Mouse (Mus musculus): ENCODE data around the gene Hlcs.

GRCm38 (mm10) chr16:94315215-94315614 is 1.8 kb upstream of the Hlcs start:
- TF ChIP-seq POLR2A (IDR thresholded peaks at IDR 0.05; ENCODE audit: borderline replicate concordance, control insufficient read depth, low read depth, low read length) (no peak), CTCF (IDR thresholded peaks at IDR 0.05; ENCODE audit: control insufficient read depth, insufficient read depth, low read length) (no peak)

Measured in bone marrow, adult 2 months (tissue).